Mouse (Mus musculus) stomach, postnatal 0 days (tissue): Measurements from ENCODE around the gene Acer1.

ENCODE experiments used
- CTCF ChIP-seq: IDR thresholded peaks from 2 replicates; pipeline ENCODE4 v1.5.1; 2016; ENCODE audit warnings: antibody characterized with exemption, low read depth, mild to moderate bottlenecking, moderate library complexity
- EP300 ChIP-seq: optimal IDR thresholded peaks from 2 replicates; pipeline ENCODE3; 2016; ENCODE audit warnings: antibody characterized with exemption

DNA sequence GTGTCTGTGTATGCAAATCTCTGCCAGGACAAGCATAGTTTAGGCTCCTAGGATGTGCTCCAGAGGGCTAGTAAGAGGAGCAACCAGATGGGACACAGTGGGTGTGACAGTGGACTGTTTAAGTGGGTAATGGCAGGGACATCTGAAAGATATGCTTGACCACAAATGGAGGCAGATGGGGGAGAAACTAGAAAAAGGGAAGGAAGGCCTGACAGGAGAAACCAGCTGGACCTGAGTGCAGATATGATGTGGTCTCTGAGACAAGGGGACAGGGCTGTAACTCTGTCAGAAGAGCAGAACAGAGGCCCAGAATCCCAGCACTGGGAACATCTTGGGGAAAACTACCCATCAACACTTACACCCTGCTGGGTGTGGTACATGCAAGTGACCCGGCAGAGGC lies 52.4 kb downstream of the Acer1 start:
- TF ChIP-seq CTCF: no peak
- no peak for TF ChIP-seq EP300
